Mouse (Mus musculus) heart, embryonic 10.5 days (tissue): ENCODE data around the gene Lyzl4. TPM values are rescaled to one million over a fixed set of nuclear protein-coding genes. Genes with fewer than 3 reads are reported as not detected.

Source experiments
- DNase-seq: peaks from one replicate; pipeline ENCODE4 v3.0.0-alpha.2; 2017; ENCODE audit warnings: low spot score
- H3K27ac ChIP-seq: fragments of 300-500 bp; sonication (generic); 2 replicates; pipeline ENCODE4 v1.5.1; 2016; ENCODE audit warnings: mild to moderate bottlenecking
- H3K27me3 ChIP-seq: fragments of 300-500 bp; sonication (generic); 2 replicates; pipeline ENCODE4 v1.6.1; 2016; ENCODE audit warnings: mild to moderate bottlenecking; ENCODE audit not compliant: poor library complexity, insufficient read depth, severe bottlenecking
- H3K36me3 ChIP-seq: fragments of 300-500 bp; sonication (generic); 2 replicates; pipeline ENCODE4 v1.6.1; 2016; ENCODE audit warnings: mild to moderate bottlenecking, moderate library complexity
- H3K4me1 ChIP-seq: fragments of 300-500 bp; sonication (generic); 2 replicates; pipeline ENCODE4 v1.6.1; 2016; ENCODE audit warnings: mild to moderate bottlenecking
- H3K4me3 ChIP-seq: fragments of 300-500 bp; sonication (generic); 2 replicates; pipeline ENCODE4 v1.5.1; 2016; ENCODE audit warnings: mild to moderate bottlenecking, moderate library complexity
- H3K9me3 ChIP-seq: fragments of 300-500 bp; sonication (generic); 2 replicates; pipeline ENCODE4 v1.6.1; 2016; ENCODE audit warnings: mild to moderate bottlenecking, moderate library complexity
- WGBS: fragments of 180-500 bp; shearing (Covaris S2); methylation state at CpG from one replicate; pipeline ENCODE4 v1.1.7; 2016; 5-methylcytosine and 5-hydroxymethylcytosine counted together
- polyA plus RNA-seq: library from polyadenylated mRNA; unstranded; fragments of >200 nt; fragmentation: Nextera tagmentation; extraction: Ambion mirVana; gene quantifications from 2 replicates; pipeline ENCODE4 v1.2.1, GENCODE M21; 2016

Lyzl4 gene
- polyA plus RNA-seq, 1 experiment from 2014 or later: not detected

- WGBS: 73% methylated on average over 13 of the region's 13 CpGs
- no peak for DNase-seq
- Histone ChIP-seq H3K27ac (no peak overlapping the region), H3K9me3 (peaks cover 2% of the 10 kb centered on the region; the same call in 1 of the 2 replicates), H3K4me1 (0 out of 2 replicates have a peak, but pooled peaks cover 4% of the 10 kb centered on the region), H3K27me3 (peaks cover 5% of the 10 kb centered on the region; the same call in 1 of the 2 replicates), H3K36me3 (no peaks in the 10 kb centered on the region), H3K4me3 (no peak overlapping the region)
Observed at GRCm38 (mm10) chr9:121592948-121593550, 48.8 kb downstream of the Lyzl4 start.

GRCm38 (mm10) chr9:121589533-121589932 lies 52.4 kb downstream of the Lyzl4 start:
- no peak overlapping the region for H3K4me3 ChIP-seq
- peaks cover 8% of the 10 kb centered on the region; the same call in 1 of the 2 replicates for H3K4me1 ChIP-seq
- WGBS: 46% methylated on average over 2 of the region's 2 CpGs
- H3K27ac ChIP-seq: no peak overlapping the region
- no peaks in the 10 kb centered on the region for H3K36me3 ChIP-seq
- no peak for DNase-seq
- peaks cover 5% of the 10 kb centered on the region; the same call in 1 of the 2 replicates for H3K27me3 ChIP-seq
- peaks cover 2% of the 10 kb centered on the region; the same call in 1 of the 2 replicates for H3K9me3 ChIP-seq

- H3K36me3 ChIP-seq: no peaks in the 10 kb centered on the region
- no peak overlapping the region for H3K27ac ChIP-seq
- H3K9me3 ChIP-seq: peaks cover 6% of the 10 kb centered on the region; the same call in 1 of the 2 replicates
- no peaks in the 10 kb centered on the region for H3K4me1 ChIP-seq
- no peak for DNase-seq
- H3K4me3 ChIP-seq: no peak overlapping the region
- no peaks in the 10 kb centered on the region for H3K27me3 ChIP-seq
- 63% methylated on average over 5 of the region's 5 CpGs for WGBS
Observed at GRCm38 (mm10) chr9:121574380-121574779, 67.5 kb downstream of the Lyzl4 start.

- H3K4me1 ChIP-seq: no peaks in the 10 kb centered on the region
- peaks cover 3% of the 10 kb centered on the region; the same call in 1 of the 2 replicates for H3K9me3 ChIP-seq
- no peak overlapping the region for H3K4me3 ChIP-seq
- H3K27me3 ChIP-seq: no peaks in the 10 kb centered on the region
- no peaks in the 10 kb centered on the region for H3K36me3 ChIP-seq
- H3K27ac ChIP-seq: no peak overlapping the region
- no peak for DNase-seq
- WGBS: 23% methylated on average over 1 of the region's 1 CpGs
Observed at GRCm38 (mm10) chr9:121568451-121568850, 73.4 kb downstream of the Lyzl4 start.

GRCm38 (mm10) chr9:121566387-121566786 lies 75.5 kb downstream of the Lyzl4 start:
- 83% methylated on average over 7 of the region's 7 CpGs for WGBS
- DNase-seq: no peak
- Histone ChIP-seq H3K27ac (no peak overlapping the region), H3K4me1 (no peaks in the 10 kb centered on the region), H3K27me3 (no peaks in the 10 kb centered on the region), H3K36me3 (no peaks in the 10 kb centered on the region), H3K4me3 (no peak overlapping the region), H3K9me3 (peaks cover 3% of the 10 kb centered on the region; the same call in 1 of the 2 replicates)

GRCm38 (mm10) chr9:121563276-121563675 lies 78.6 kb downstream of the Lyzl4 start:
- no peaks in the 10 kb centered on the region for H3K36me3 ChIP-seq
- WGBS: 82% methylated on average over 7 of the region's 7 CpGs
- DNase-seq: no peak
- no peaks in the 10 kb centered on the region for H3K4me1 ChIP-seq
- no peaks in the 10 kb centered on the region for H3K27me3 ChIP-seq
- H3K9me3 ChIP-seq: no peaks in the 10 kb centered on the region
- H3K27ac ChIP-seq: no peak overlapping the region
- H3K4me3 ChIP-seq: no peak overlapping the region

- H3K27me3 ChIP-seq: no peaks in the 10 kb centered on the region
- H3K4me3 ChIP-seq: no peak overlapping the region
- WGBS: 78% methylated on average over 7 of the region's 7 CpGs
- H3K36me3 ChIP-seq: no peaks in the 10 kb centered on the region
- H3K4me1 ChIP-seq: peaks cover 14% of the 10 kb centered on the region
- no peaks in the 10 kb centered on the region for H3K9me3 ChIP-seq
- no peak for DNase-seq
- H3K27ac ChIP-seq: no peak overlapping the region
Observed at GRCm38 (mm10) chr9:121560515-121560914, 81.4 kb downstream of the Lyzl4 start.

- Histone ChIP-seq H3K9me3 (no peaks in the 10 kb centered on the region), H3K36me3 (no peaks in the 10 kb centered on the region), H3K27ac (no peak overlapping the region), H3K27me3 (no peaks in the 10 kb centered on the region), H3K4me3 (no peak overlapping the region), H3K4me1 (peaks cover 26% of the 10 kb centered on the region)
- no peak for DNase-seq
- 77% methylated on average over 6 of the region's 6 CpGs for WGBS
Observed at GRCm38 (mm10) chr9:121558167-121558566, 83.7 kb downstream of the Lyzl4 start.

- no peaks in the 10 kb centered on the region for H3K36me3 ChIP-seq
- H3K27ac ChIP-seq: no peak overlapping the region
- no peak for DNase-seq
- H3K4me3 ChIP-seq: no peak overlapping the region
- H3K9me3 ChIP-seq: no peaks in the 10 kb centered on the region
- 23% methylated on average over 5 of the region's 5 CpGs for WGBS
- peaks cover 27% of the 10 kb centered on the region for H3K4me1 ChIP-seq
- no peaks in the 10 kb centered on the region for H3K27me3 ChIP-seq
Observed at GRCm38 (mm10) chr9:121556913-121557312, 85.0 kb downstream of the Lyzl4 start.

- H3K27me3 ChIP-seq: no peaks in the 10 kb centered on the region
- WGBS: 57% methylated on average over 9 of the region's 9 CpGs
- no peak overlapping the region for H3K27ac ChIP-seq
- no peak overlapping the region for H3K4me3 ChIP-seq
- DNase-seq: no peak
- H3K4me1 ChIP-seq: peaks cover 27% of the 10 kb centered on the region
- no peaks in the 10 kb centered on the region for H3K9me3 ChIP-seq
- H3K36me3 ChIP-seq: no peaks in the 10 kb centered on the region
Observed at GRCm38 (mm10) chr9:121555395-121556000, 86.4 kb downstream of the Lyzl4 start.

- Histone ChIP-seq H3K27ac (no peak overlapping the region), H3K4me1 (peaks cover 35% of the 10 kb centered on the region), H3K27me3 (no peaks in the 10 kb centered on the region), H3K9me3 (no peaks in the 10 kb centered on the region), H3K36me3 (no peaks in the 10 kb centered on the region), H3K4me3 (no peak overlapping the region)
- DNase-seq: no peak
- WGBS: 44% methylated on average over 4 of the region's 4 CpGs
Observed at GRCm38 (mm10) chr9:121553643-121554042, 88.3 kb downstream of the Lyzl4 start.

GRCm38 (mm10) chr9:121550327-121550771 lies 91.5 kb downstream of the Lyzl4 start:
- Histone ChIP-seq H3K4me3 (no peak overlapping the region), H3K4me1 (peaks cover 19% of the 10 kb centered on the region), H3K27me3 (no peaks in the 10 kb centered on the region), H3K36me3 (no peaks in the 10 kb centered on the region), H3K9me3 (no peaks in the 10 kb centered on the region), H3K27ac (no peak overlapping the region)
- no peak for DNase-seq
- 78% methylated on average over 5 of the region's 5 CpGs for WGBS

- H3K9me3 ChIP-seq: no peaks in the 10 kb centered on the region
- H3K4me1 ChIP-seq: peaks cover 18% of the 10 kb centered on the region
- no peaks in the 10 kb centered on the region for H3K27me3 ChIP-seq
- no peak overlapping the region for H3K4me3 ChIP-seq
- H3K36me3 ChIP-seq: no peaks in the 10 kb centered on the region
- DNase-seq: no peak
- no peak overlapping the region for H3K27ac ChIP-seq
Observed at GRCm38 (mm10) chr9:121549444-121549843, 92.5 kb downstream of the Lyzl4 start.
